Mouse (Mus musculus): ENCODE data around the gene Nek6. TPM values are rescaled to one million over a fixed set of nuclear protein-coding genes. Genes with fewer than 3 reads are reported as not detected.

Gene Nek6
- 75.1 and 85.6 TPM in 2 replicates for polyA plus RNA-seq (2014; fragmentation: Nextera tagmentation; extraction: Ambion mirVana)

DNA sequence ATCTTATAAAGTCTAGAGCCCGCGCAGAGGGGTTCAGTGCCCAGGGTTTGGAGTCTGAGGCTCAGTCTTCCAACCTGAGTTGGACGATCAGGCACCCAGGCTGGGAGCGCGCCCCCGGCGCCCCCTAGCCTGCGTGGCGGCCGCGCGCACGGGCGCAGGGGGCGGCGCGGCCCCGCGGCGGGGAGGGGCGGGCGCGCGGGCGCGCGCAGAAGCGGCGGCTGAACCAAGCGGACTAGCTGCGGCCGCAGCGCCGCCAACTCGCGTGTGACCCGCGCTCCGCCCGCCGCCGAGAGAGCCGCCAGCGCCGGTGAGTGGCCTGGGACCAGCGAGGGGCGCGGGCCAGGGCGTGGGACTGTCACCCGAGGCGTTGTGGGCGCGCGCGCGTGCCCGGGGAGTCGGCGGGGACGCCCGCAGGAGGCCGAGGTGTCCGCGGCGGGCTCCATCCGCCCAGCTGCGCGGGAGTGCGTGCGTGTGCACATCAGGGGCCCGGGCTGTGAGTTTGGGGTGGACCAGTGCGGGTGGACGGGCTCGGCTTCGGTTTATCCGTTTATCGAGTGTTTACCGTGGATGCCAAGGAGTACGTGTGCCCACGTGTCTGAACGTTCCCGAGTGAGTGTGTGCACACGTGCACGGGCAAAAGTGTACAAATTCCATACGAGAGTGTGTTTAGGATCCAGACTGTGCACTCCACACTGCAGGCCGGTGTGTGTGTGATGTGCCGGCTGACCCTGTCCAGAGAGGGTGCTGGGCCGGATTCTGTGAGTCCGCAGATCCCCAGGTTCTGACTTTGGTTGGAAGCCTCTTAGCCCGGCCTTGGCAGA lies at the start of gene Nek6:
TSS of gene Nek6 (plus strand) at position 157 of the 821 bp plus-strand sequence.
- WGBS = under 1% methylated on average over 57 of the region's 90 CpGs
- no peaks in the 10 kb centered on the region for H3K36me3 ChIP-seq (ENCODE audit: control insufficient read depth, insufficient read depth, low read length)

DNA sequence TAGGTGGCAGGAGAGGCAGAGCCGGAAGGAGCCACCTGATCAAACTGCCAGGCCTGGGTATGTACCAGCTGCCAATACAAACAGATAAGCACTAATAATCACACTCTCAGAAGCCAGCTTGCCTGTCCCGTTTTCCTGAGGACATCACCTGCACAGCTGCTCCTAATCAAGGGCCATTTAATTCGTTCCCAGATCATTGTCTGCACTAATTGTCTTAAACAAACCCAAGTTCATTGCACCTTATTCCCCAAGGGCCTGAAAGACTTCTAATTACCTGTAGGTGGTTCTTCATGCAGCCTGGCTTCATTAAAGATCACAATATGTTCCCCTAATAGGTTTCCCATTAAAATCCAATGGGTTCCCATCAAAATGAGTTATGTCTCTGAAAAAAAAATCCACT lies 49.1 kb upstream of the Nek6 start:
- 76% methylated on average over 3 of the region's 3 CpGs for WGBS
- ATAC-seq (ENCODE audit: insufficient read depth, low FRiP score, low TSS enrichment) (no peak), DNase-seq (ENCODE audit: low spot score) (no peak)
- no peak overlapping the region for H3K4me2 ChIP-seq (ENCODE audit: low read depth)
- no peaks in the 10 kb centered on the region for H3K27me3 ChIP-seq (ENCODE audit: control insufficient read depth, insufficient read depth, low read length)
- no peak overlapping the region for H3K9ac ChIP-seq (ENCODE audit: low read length)
- no peak overlapping the region for H3K27ac ChIP-seq (ENCODE audit: low read depth, low read length)
- no peak overlapping the region for H3K4me3 ChIP-seq (ENCODE audit: low read depth, low read length)
- no peaks in the 10 kb centered on the region for H3K4me1 ChIP-seq (ENCODE audit: control insufficient read depth, insufficient read depth, low read length)
- no peaks in the 10 kb centered on the region for H3K9me3 ChIP-seq (ENCODE audit: control insufficient read depth, low read length)
- no peaks in the 10 kb centered on the region for H3K36me3 ChIP-seq (ENCODE audit: control insufficient read depth, insufficient read depth, low read length)

More for the DNA sequence above, at the start of gene Nek6:
- peak; percentile 73 for DNase-seq (ENCODE audit: low spot score)
- H3K4me3 ChIP-seq (ENCODE audit: low read depth, low read length) = peak within 1 kb of the TSS; percentile 67
- peaks cover 21% of the 10 kb centered on the region for H3K4me1 ChIP-seq (ENCODE audit: control insufficient read depth, insufficient read depth, low read length)
- no peaks in the 10 kb centered on the region for H3K9me3 ChIP-seq (ENCODE audit: control insufficient read depth, low read length)
- peak; percentile 71 for ATAC-seq (ENCODE audit: insufficient read depth, low FRiP score, low TSS enrichment)
- no peaks in the 10 kb centered on the region for H3K27me3 ChIP-seq (ENCODE audit: control insufficient read depth, insufficient read depth, low read length)
- H3K9ac ChIP-seq (ENCODE audit: low read length) = peak within 1 kb of the TSS; percentile 72
- peak within 1 kb of the TSS; percentile 83 for H3K4me2 ChIP-seq (ENCODE audit: low read depth)
- 0 out of 2 replicates have a peak within 1 kb of the TSS, but pooled peaks have one; percentile 39 for H3K27ac ChIP-seq (ENCODE audit: low read depth, low read length)

DNA sequence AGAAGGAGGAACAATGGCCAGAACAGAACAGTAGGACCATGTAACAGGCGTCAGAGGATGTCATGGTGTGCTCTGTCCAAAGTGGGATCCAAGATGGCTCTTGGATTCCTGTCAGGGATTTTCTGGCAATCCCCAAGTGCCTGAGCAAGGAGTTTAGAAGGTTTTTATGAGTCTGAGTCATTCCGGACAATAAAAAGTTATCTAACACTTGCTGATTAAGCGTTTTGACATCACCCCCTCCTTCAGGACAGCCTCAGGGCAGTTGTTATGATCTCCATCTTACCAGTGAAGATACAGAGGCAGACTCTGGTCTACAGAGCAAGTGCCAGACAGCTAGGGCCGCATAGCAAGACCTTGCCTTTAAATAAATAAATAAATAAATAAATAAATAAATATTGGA lies 42.6 kb upstream of the Nek6 start:
- Histone ChIP-seq H3K4me2 (ENCODE audit: low read depth) (no peak overlapping the region), H3K4me1 (ENCODE audit: control insufficient read depth, insufficient read depth, low read length) (no peaks in the 10 kb centered on the region), H3K9ac (ENCODE audit: low read length) (no peak overlapping the region), H3K4me3 (ENCODE audit: low read depth, low read length) (no peak overlapping the region), H3K27ac (ENCODE audit: low read depth, low read length) (no peak overlapping the region), H3K27me3 (ENCODE audit: control insufficient read depth, insufficient read depth, low read length) (no peaks in the 10 kb centered on the region), H3K9me3 (ENCODE audit: control insufficient read depth, low read length) (no peaks in the 10 kb centered on the region), H3K36me3 (ENCODE audit: control insufficient read depth, insufficient read depth, low read length) (no peaks in the 10 kb centered on the region)
- 88% methylated on average over 4 of the region's 4 CpGs for WGBS
- DNase-seq (ENCODE audit: low spot score) (no peak), ATAC-seq (ENCODE audit: insufficient read depth, low FRiP score, low TSS enrichment) (no peak)

DNA sequence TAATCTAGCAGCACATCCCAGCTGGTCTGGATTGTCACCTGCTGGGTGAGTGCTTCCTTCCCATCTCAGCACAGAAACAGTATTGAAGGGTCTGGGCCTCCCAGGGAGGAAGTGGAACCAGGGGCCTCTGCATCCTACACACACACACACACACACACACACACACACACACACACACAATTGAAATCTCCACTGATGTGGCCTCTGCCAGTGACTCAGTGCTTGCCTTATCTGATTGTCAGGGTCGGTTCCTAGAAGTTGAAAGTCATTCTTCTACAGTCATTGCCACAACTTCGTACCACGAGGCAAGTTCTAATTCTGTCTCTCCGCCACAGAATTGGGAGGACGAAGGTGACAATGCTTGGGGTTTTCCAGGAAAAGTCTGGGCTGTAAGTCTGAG lies 39.7 kb upstream of the Nek6 start:
- no peak overlapping the region for H3K9ac ChIP-seq (ENCODE audit: low read length)
- ATAC-seq (ENCODE audit: insufficient read depth, low FRiP score, low TSS enrichment) (no peak), DNase-seq (ENCODE audit: low spot score) (no peak)
- H3K36me3 ChIP-seq (ENCODE audit: control insufficient read depth, insufficient read depth, low read length) = no peaks in the 10 kb centered on the region
- no peak overlapping the region for H3K4me2 ChIP-seq (ENCODE audit: low read depth)
- 85% methylated on average over 5 of the region's 5 CpGs for WGBS
- H3K4me1 ChIP-seq (ENCODE audit: control insufficient read depth, insufficient read depth, low read length) = no peaks in the 10 kb centered on the region
- no peak overlapping the region for H3K27ac ChIP-seq (ENCODE audit: low read depth, low read length)
- no peaks in the 10 kb centered on the region for H3K9me3 ChIP-seq (ENCODE audit: control insufficient read depth, low read length)
- no peak overlapping the region for H3K4me3 ChIP-seq (ENCODE audit: low read depth, low read length)
- H3K27me3 ChIP-seq (ENCODE audit: control insufficient read depth, insufficient read depth, low read length) = no peaks in the 10 kb centered on the region

DNA sequence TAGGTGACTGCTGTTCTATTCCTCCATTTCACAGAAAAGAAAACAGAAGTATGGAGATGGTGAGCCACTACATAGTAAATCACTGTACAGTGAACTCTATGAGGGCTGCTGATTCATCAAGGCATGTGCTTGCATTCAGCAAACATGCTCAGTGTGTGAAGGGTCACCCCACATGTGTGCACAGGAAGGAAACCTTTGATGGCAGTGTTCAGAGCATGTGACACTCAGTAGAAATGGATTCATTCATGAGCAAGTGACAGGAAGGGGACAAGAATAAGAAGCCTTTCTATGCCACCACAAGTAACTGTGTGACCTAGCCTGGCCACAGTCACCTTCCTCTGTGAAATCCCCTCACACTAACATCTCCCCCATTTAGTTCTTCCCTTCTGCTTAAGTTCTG lies 38.6 kb upstream of the Nek6 start:
- H3K9me3 ChIP-seq (ENCODE audit: control insufficient read depth, low read length) = no peaks in the 10 kb centered on the region
- no peak overlapping the region for H3K4me2 ChIP-seq (ENCODE audit: low read depth)
- H3K27ac ChIP-seq (ENCODE audit: low read depth, low read length) = no peak overlapping the region
- H3K4me3 ChIP-seq (ENCODE audit: low read depth, low read length) = no peak overlapping the region
- no peaks in the 10 kb centered on the region for H3K27me3 ChIP-seq (ENCODE audit: control insufficient read depth, insufficient read depth, low read length)
- no peak for DNase-seq (ENCODE audit: low spot score)
- H3K9ac ChIP-seq (ENCODE audit: low read length) = no peak overlapping the region
- no peak for ATAC-seq (ENCODE audit: insufficient read depth, low FRiP score, low TSS enrichment)
- no peaks in the 10 kb centered on the region for H3K36me3 ChIP-seq (ENCODE audit: control insufficient read depth, insufficient read depth, low read length)
- no peaks in the 10 kb centered on the region for H3K4me1 ChIP-seq (ENCODE audit: control insufficient read depth, insufficient read depth, low read length)

DNA sequence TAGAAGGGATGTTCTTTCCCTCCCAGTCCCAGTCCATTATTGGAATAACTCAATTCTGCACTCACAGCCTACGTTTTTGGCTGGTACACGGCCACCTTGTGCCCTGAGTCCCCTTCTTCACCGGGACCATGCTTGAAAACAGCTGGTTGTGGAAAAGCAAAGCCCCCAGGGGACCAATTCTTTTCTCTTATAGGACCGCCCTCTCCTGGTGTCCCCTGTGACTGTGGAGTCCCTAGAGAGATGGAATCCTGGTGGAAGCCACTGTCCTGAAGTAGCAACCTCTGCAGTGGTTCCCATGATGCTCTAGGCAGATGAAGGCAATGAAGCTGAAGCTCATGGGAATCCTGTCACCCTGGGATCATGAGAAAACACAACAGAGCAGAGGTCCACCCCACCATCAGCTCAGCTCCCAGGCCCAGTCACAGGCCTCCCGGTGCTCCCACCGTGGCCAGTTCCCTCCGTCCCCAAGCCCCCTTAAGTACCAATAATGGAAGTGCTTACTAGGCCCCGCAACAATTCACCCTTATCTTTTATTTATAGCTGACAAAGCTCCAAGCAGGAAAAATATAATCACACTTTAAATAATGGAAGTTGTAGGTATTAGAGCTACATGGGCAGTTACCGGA lies 34.5 kb upstream of the Nek6 start:
- no peaks in the 10 kb centered on the region for H3K27me3 ChIP-seq (ENCODE audit: control insufficient read depth, insufficient read depth, low read length)
- H3K4me3 ChIP-seq (ENCODE audit: low read depth, low read length) = no peak overlapping the region
- H3K4me2 ChIP-seq (ENCODE audit: low read depth) = no peak overlapping the region
- no peaks in the 10 kb centered on the region for H3K9me3 ChIP-seq (ENCODE audit: control insufficient read depth, low read length)
- no peaks in the 10 kb centered on the region for H3K36me3 ChIP-seq (ENCODE audit: control insufficient read depth, insufficient read depth, low read length)
- H3K4me1 ChIP-seq (ENCODE audit: control insufficient read depth, insufficient read depth, low read length) = no peaks in the 10 kb centered on the region
- H3K9ac ChIP-seq (ENCODE audit: low read length) = no peak overlapping the region
- DNase-seq (ENCODE audit: low spot score) (no peak), ATAC-seq (ENCODE audit: insufficient read depth, low FRiP score, low TSS enrichment) (no peak)
- 76% methylated on average over 9 of the region's 9 CpGs for WGBS
- no peak overlapping the region for H3K27ac ChIP-seq (ENCODE audit: low read depth, low read length)

DNA sequence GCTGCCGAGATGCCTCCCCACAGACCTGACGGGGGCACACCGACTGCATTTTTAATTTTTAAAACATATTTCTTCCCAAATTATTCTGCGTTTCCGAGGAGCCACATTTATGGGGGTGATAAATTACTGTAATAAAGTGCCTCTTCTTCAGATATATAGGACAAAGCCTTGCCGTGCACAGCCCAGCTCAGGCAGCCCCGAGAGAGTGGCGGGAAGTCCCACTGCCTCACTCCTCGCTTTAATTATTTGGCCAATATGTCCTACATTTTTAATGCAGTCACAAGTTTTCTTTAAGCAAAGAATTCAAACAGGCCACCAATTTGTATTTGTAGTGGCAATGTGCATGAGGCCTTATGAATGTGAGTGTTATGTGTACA lies 34.0 kb upstream of the Nek6 start:
- Histone ChIP-seq H3K27ac (ENCODE audit: low read depth, low read length) (no peak overlapping the region), H3K4me3 (ENCODE audit: low read depth, low read length) (no peak overlapping the region), H3K9ac (ENCODE audit: low read length) (no peak overlapping the region), H3K4me2 (ENCODE audit: low read depth) (no peak overlapping the region), H3K27me3 (ENCODE audit: control insufficient read depth, insufficient read depth, low read length) (no peaks in the 10 kb centered on the region), H3K36me3 (ENCODE audit: control insufficient read depth, insufficient read depth, low read length) (no peaks in the 10 kb centered on the region), H3K4me1 (ENCODE audit: control insufficient read depth, insufficient read depth, low read length) (no peaks in the 10 kb centered on the region), H3K9me3 (ENCODE audit: control insufficient read depth, low read length) (no peaks in the 10 kb centered on the region)
- ATAC-seq (ENCODE audit: insufficient read depth, low FRiP score, low TSS enrichment) (0 out of 2 replicates have a peak, but pooled peaks have one; percentile 27), DNase-seq (ENCODE audit: low spot score) (no peak)
- WGBS = 77% methylated on average over 9 of the region's 9 CpGs

DNA sequence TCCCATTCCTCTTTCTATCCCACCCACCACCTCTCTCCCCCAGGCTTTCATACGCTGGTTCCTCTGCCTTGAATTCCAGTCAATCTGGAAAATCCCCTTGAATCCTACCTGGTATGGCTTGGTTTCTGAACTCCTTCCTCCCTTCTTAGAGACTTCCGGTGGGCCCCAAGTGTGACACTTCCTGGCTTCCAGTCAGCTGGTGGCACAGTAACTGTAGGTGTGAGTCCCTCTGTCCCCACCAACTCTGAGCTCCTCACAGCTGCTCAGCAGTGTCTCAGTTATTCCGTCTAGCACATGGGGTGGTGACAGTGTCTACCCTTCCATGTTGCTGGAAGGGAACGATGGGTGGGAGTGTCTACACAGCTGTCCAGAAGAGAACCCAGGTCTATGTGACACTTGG lies 32.8 kb upstream of the Nek6 start:
- H3K9ac ChIP-seq (ENCODE audit: low read length) = no peak overlapping the region
- no peaks in the 10 kb centered on the region for H3K27me3 ChIP-seq (ENCODE audit: control insufficient read depth, insufficient read depth, low read length)
- H3K27ac ChIP-seq (ENCODE audit: low read depth, low read length) = no peak overlapping the region
- no peaks in the 10 kb centered on the region for H3K4me1 ChIP-seq (ENCODE audit: control insufficient read depth, insufficient read depth, low read length)
- H3K36me3 ChIP-seq (ENCODE audit: control insufficient read depth, insufficient read depth, low read length) = no peaks in the 10 kb centered on the region
- DNase-seq (ENCODE audit: low spot score) = no peak
- H3K4me2 ChIP-seq (ENCODE audit: low read depth) = no peak overlapping the region
- no peak overlapping the region for H3K4me3 ChIP-seq (ENCODE audit: low read depth, low read length)
- no peak for ATAC-seq (ENCODE audit: insufficient read depth, low FRiP score, low TSS enrichment)
- 93% methylated on average over 4 of the region's 4 CpGs for WGBS
- no peaks in the 10 kb centered on the region for H3K9me3 ChIP-seq (ENCODE audit: control insufficient read depth, low read length)

DNA sequence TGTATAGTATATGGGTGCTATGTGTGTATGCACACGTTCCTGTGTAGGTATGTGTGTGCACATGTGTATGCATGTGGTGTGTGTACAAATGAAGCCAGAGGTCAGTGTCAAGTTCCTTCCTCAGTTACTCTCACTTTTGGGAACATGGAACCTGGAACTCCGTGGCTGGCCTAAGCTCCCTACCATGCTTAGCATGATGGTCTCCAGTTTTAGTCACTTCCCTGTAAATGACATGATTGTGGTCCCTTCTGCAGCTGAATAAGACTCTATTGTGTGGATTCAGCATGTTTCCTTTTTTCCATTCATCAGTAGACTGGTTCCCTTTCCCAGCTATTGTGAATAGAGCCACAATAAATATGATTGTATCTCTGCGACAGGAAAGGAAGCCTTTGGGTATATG lies 31.9 kb upstream of the Nek6 start:
- Histone ChIP-seq H3K4me1 (ENCODE audit: control insufficient read depth, insufficient read depth, low read length) (no peaks in the 10 kb centered on the region), H3K27me3 (ENCODE audit: control insufficient read depth, insufficient read depth, low read length) (no peaks in the 10 kb centered on the region), H3K9me3 (ENCODE audit: control insufficient read depth, low read length) (no peaks in the 10 kb centered on the region), H3K4me2 (ENCODE audit: low read depth) (no peak overlapping the region), H3K9ac (ENCODE audit: low read length) (no peak overlapping the region), H3K36me3 (ENCODE audit: control insufficient read depth, insufficient read depth, low read length) (no peaks in the 10 kb centered on the region), H3K27ac (ENCODE audit: low read depth, low read length) (no peak overlapping the region), H3K4me3 (ENCODE audit: low read depth, low read length) (no peak overlapping the region)
- DNase-seq (ENCODE audit: low spot score) (no peak), ATAC-seq (ENCODE audit: insufficient read depth, low FRiP score, low TSS enrichment) (no peak)
- 82% methylated on average over 3 of the region's 3 CpGs for WGBS

Measured in neural tube, embryonic 11.5 days (tissue).